Mouse (Mus musculus) small intestine, adult 2 months (tissue): ENCODE measurements around the gene Atp2b2.

Source experiments
- CTCF ChIP-seq: fragments of 200-500 bp; IDR thresholded peaks from 2 replicates; pipeline ENCODE4 v1.5.1; 2012; ENCODE audit warnings: low read depth, mild to moderate bottlenecking, control low read depth, inconsistent platforms, low read length, moderate library complexity, mixed read lengths; ENCODE audit not compliant: insufficient replicate concordance, insufficient read length; ENCODE audit errors: extremely low read depth
- POLR2A ChIP-seq: fragments of 200-500 bp; IDR thresholded peaks from 2 replicates; pipeline ENCODE4 v1.6.1; 2012; ENCODE audit warnings: low read depth, mild to moderate bottlenecking, control low read depth, inconsistent platforms, low read length, moderate library complexity

DNA sequence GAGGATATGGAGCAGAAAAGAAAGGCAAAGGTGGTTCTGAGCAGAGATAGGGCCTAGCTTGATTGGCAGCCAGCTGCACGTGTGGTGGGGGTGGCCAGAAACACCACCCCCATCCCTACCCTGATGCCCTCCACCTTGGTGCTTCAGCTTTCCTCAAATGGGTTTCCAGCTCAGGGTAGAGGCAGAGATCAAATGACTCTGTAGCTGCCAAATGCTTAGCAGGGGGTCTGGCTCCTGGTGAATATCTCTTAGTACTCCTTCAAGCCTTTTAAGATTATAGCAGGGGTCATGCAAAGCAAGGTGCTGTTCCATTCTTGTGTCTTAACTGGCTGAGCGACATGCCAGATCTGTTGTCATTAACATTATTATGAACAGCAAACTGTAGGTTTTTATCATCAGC, 50.3 kb downstream of the Atp2b2 start:
- TF ChIP-seq CTCF (no peak), POLR2A (no peak)
